In genomic region chr15:87698562-87699320, GRCm38 (mm10) we compare ENCODE assay signal across 11 mouse cellular contexts.
DNase-seq lines count a peak whose midpoint lies in the region; ATAC-seq lines count a peak whose summit lies in the region.
"Had no signal": no experiment of that assay in that cellular context is flagged by ENCODE, and none has a peak within 500 bp of the region (broad histone marks: within the 10 kb centered on the region; RNA-seq: fewer than 3 reads in every experiment).

No protein-coding gene starts in this region.

- H3K36me3 ChIP-seq in hindbrain, embryonic 14.5 days (replicated peaks; ENCODE audit: control insufficient read depth, insufficient read depth): no peaks in the 10 kb centered on the region
- H3K36me3 ChIP-seq in hindbrain, embryonic 16.5 days (ENCODE audit: control insufficient read depth, insufficient read depth, low read length): 0 out of 2 replicates have a peak, but pooled peaks cover 5% of the 10 kb centered on the region
- no peaks in the 10 kb centered on the region for H3K36me3 ChIP-seq in forebrain, embryonic 16.5 days (ENCODE audit: control insufficient read depth, insufficient read depth)
- H3K36me3 ChIP-seq: heart, embryonic 10.5 days; intestine, embryonic 15.5 days; liver, embryonic 15.5 days had no signal

- no peak for ATAC-seq in hindbrain, embryonic 14.5 days (ENCODE audit: low FRiP score)
- ATAC-seq in hindbrain, embryonic 16.5 days: no peak
- ATAC-seq in forebrain, embryonic 16.5 days: peak; percentile 52
- ATAC-seq: intestine, embryonic 15.5 days had no signal

- 55% methylated on average over 14 of the region's 14 CpGs for WGBS in hindbrain, embryonic 14.5 days
- 42% methylated on average over 14 of the region's 14 CpGs for WGBS in hindbrain, embryonic 16.5 days
- WGBS in forebrain, embryonic 16.5 days: 42% methylated on average over 14 of the region's 14 CpGs

- H3K27ac ChIP-seq in hindbrain, embryonic 14.5 days: no peak overlapping the region
- H3K27ac ChIP-seq in hindbrain, embryonic 16.5 days (ENCODE audit: low read depth, low read length): no peak overlapping the region
- H3K27ac ChIP-seq in forebrain, embryonic 16.5 days (ENCODE audit: low read length): no peak overlapping the region
- H3K27ac ChIP-seq: heart, embryonic 10.5 days; intestine, embryonic 15.5 days; liver, embryonic 15.5 days had no signal

- no peaks in the 10 kb centered on the region for H3K27me3 ChIP-seq in hindbrain, embryonic 14.5 days (ENCODE audit: control insufficient read depth, insufficient read depth, low read length)
- no peaks in the 10 kb centered on the region for H3K27me3 ChIP-seq in hindbrain, embryonic 16.5 days (replicated peaks; ENCODE audit: control insufficient read depth, insufficient read depth, low read length)
- no peaks in the 10 kb centered on the region for H3K27me3 ChIP-seq in forebrain, embryonic 16.5 days (replicated peaks; ENCODE audit: control insufficient read depth, insufficient read depth, low read length)
- H3K27me3 ChIP-seq: intestine, embryonic 15.5 days; liver, embryonic 15.5 days had no signal

- H3K4me1 ChIP-seq in hindbrain, embryonic 14.5 days (replicated peaks; ENCODE audit: control insufficient read depth, insufficient read depth, low read length): peaks cover 25% of the 10 kb centered on the region
- H3K4me1 ChIP-seq in hindbrain, embryonic 16.5 days (ENCODE audit: control insufficient read depth, insufficient read depth, low read depth, low read length): peaks cover 18% of the 10 kb centered on the region
- H3K4me1 ChIP-seq in forebrain, embryonic 16.5 days (replicated peaks; ENCODE audit: control insufficient read depth, insufficient read depth, low read length): peaks cover 10% of the 10 kb centered on the region
- H3K4me1 ChIP-seq: intestine, embryonic 15.5 days; liver, embryonic 15.5 days had no signal

- H3K4me2 ChIP-seq in hindbrain, embryonic 14.5 days (replicated peaks): no peak overlapping the region
- no peak overlapping the region for H3K4me2 ChIP-seq in hindbrain, embryonic 16.5 days (ENCODE audit: low read length)
- H3K4me2 ChIP-seq in forebrain, embryonic 16.5 days (ENCODE audit: low read length): no peak overlapping the region
- H3K4me2 ChIP-seq: intestine, embryonic 15.5 days; liver, embryonic 15.5 days had no signal

- H3K4me3 ChIP-seq in hindbrain, embryonic 14.5 days (replicated peaks; ENCODE audit: low read length): no peak overlapping the region
- no peak overlapping the region for H3K4me3 ChIP-seq in hindbrain, embryonic 16.5 days (ENCODE audit: low read length)
- no peak overlapping the region for H3K4me3 ChIP-seq in forebrain, embryonic 16.5 days (replicated peaks; ENCODE audit: low read length)
- H3K4me3 ChIP-seq: heart, embryonic 10.5 days; intestine, embryonic 15.5 days; liver, embryonic 15.5 days had no signal

- H3K9ac ChIP-seq in hindbrain, embryonic 14.5 days: no peak overlapping the region
- no peak overlapping the region for H3K9ac ChIP-seq in hindbrain, embryonic 16.5 days (ENCODE audit: low read depth, low read length)
- no peak overlapping the region for H3K9ac ChIP-seq in forebrain, embryonic 16.5 days (replicated peaks; ENCODE audit: low read depth, low read length)
- H3K9ac ChIP-seq: intestine, embryonic 15.5 days; liver, embryonic 15.5 days had no signal

- DNase-seq in hindbrain, embryonic 14.5 days (ENCODE audit: low spot score): peak; percentile 57
- peak; percentile 43 for DNase-seq in right cerebral cortex, postnatal 14 days
- no peak for DNase-seq in right cerebral cortex, postnatal 36 days (ENCODE audit: low spot score in 2 of 2)
- DNase-seq in layer of hippocampus, postnatal 36 days: no peak
- no peak for DNase-seq in ovary, postnatal 10 days (ENCODE audit: low spot score)
- DNase-seq: thymus, adult 2 months had no signal

- 0 out of 2 replicates have a peak, but pooled peaks cover 10% of the 10 kb centered on the region for H3K9me3 ChIP-seq in hindbrain, embryonic 14.5 days (ENCODE audit: control insufficient read depth, low read length)
- H3K9me3 ChIP-seq in hindbrain, embryonic 16.5 days (ENCODE audit: control insufficient read depth, low read length): peaks cover 3% of the 10 kb centered on the region; the same call in 1 of the 2 replicates
- H3K9me3 ChIP-seq in forebrain, embryonic 16.5 days (ENCODE audit: control insufficient read depth, low read length): peaks cover 8% of the 10 kb centered on the region
- H3K9me3 ChIP-seq: heart, embryonic 10.5 days; intestine, embryonic 15.5 days had no signal

Comparison
In these comparisons a context has a peak if more than half of its experiments do, and no peak if none do; other contexts are left out.
1. DNase-seq: peak in hindbrain, embryonic 14.5 days (single experiment) and right cerebral cortex, postnatal 14 days (single experiment); none in right cerebral cortex, postnatal 36 days (0 of 2), layer of hippocampus, postnatal 36 days (0 of 2) and ovary, postnatal 10 days (single experiment).